Mouse (Mus musculus): ENCODE results near the gene Plekhj1. TPM values are rescaled to one million over a fixed set of nuclear protein-coding genes. Genes with fewer than 3 reads are reported as not detected.

Gene Plekhj1
- total RNA-seq, 2 experiments from 2014 or later = 30.7 to 32.4 TPM

- no peak for DNase-seq
Observed at GRCm38 (mm10) chr10:80779565-80779964, 18.9 kb downstream of the Plekhj1 start.

- DNase-seq = peak in 1 of 2 experiments; percentile 42
Observed at GRCm38 (mm10) chr10:80777123-80777522, 21.3 kb downstream of the Plekhj1 start.

GRCm38 (mm10) chr10:80776358-80776869 is 22.0 kb downstream of the Plekhj1 start:
- no peak for DNase-seq

GRCm38 (mm10) chr10:80775731-80776130 is 22.7 kb downstream of the Plekhj1 start:
- DNase-seq = no peak

GRCm38 (mm10) chr10:80774981-80775380 is 23.4 kb downstream of the Plekhj1 start:
- DNase-seq = no peak

DNA sequence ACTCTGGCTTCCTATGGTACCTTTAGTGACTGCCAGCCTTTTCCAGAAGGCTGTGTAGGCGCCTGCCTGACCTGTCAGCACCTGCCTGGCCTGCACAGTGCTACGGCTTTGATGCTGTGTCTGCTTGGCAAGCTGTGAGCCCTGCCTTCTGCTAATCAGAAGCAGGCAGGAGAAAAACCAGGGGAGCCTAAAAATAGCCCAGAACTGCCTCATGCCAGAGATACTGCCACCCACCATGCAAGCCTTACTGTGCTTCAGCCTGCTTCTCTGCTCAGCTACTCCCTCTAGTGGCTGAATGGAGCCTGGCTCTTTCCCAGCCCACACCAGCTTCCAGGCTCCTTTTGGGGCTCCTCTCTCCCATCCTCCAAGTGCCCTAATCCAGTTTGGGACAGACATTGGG is 23.9 kb downstream of the Plekhj1 start:
- peak; percentile 90 for DNase-seq

DNA sequence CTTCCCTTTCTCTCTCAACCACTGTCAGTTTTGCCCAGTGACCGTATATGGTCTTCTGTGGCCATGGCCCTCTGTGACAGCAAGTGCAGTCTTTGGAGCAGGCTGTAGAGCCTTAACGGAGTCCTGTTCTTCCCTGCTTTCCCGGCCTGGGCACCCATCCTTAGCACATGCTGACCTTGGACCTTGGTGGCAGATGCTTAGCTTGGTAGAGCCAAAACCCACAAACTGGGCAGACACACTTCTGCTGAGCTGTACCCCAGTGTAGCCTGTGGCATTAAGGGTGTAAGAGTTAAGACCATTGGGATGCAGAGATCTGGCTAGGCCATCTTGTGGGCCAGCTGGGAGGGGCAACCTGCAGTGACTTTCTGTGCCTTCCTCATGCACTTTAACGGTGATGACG is 24.6 kb downstream of the Plekhj1 start:
- no peak for DNase-seq

DNA sequence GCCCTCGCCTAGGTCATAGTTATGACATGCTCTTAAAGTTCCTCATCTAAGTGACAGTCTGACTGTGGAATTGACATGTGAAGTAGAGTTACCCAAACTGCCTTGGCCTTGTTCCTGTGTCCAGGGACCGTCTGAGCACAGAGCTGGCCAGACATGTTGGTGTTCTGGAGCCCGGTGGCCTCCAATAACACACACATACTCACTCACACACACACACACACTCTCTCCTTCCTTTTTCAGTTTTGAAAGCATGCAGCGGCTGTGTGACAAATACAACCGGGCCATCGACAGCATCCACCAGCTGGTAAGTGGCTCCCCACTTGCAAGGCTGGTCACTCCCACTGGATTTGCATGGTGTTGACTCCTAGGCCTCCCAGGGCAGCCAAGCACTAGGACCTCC is 30.1 kb downstream of the Plekhj1 start:
- no peak for DNase-seq

GRCm38 (mm10) chr10:80766161-80766815 is 32.1 kb downstream of the Plekhj1 start:
- DNase-seq = peak in 1 of 2 experiments; percentile 45

- DNase-seq = no peak
Observed at GRCm38 (mm10) chr10:80765746-80766145, 32.7 kb downstream of the Plekhj1 start.

DNA sequence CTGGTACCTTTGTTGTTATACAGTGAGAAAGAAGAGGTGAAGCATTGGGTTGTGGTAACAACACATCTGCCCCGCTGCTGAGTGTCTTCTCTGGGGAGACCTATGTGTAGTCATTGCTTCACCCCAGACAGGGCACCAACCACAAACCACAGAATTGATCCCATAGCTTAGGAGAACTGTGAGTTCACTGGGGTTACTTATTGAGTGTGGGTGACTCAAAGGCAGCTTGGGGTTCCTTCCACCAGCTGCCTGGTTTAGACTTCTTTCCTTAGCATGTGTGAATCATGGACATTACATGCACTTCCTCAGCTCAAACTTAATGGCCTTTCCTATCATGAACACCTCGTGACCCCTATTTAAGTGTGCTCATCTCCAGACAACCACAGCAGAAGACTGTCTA is 34.9 kb downstream of the Plekhj1 start:
- no peak for DNase-seq

DNA sequence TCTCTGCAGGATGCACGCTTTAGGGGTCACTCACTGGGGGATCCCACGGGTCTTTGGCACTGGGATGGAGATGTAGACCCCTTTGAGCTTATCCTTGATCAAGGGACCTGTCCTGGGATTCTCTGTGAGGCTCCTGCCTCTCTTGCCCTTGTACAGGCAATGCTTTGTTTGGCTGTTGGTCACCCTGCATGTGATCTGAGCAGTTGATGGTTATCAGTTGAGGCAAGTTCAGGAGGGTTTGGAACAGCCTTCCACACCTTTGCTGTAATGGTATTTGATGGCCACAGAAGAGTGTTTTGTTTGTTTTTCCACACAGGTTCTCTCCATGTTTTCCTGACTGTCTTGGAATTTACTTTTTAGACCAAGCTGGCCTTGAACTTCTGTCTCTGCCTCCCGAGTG is 36.6 kb downstream of the Plekhj1 start:
- DNase-seq = no peak

- DNase-seq = no peak
Observed at GRCm38 (mm10) chr10:80760596-80761524, 37.6 kb downstream of the Plekhj1 start.

DNA sequence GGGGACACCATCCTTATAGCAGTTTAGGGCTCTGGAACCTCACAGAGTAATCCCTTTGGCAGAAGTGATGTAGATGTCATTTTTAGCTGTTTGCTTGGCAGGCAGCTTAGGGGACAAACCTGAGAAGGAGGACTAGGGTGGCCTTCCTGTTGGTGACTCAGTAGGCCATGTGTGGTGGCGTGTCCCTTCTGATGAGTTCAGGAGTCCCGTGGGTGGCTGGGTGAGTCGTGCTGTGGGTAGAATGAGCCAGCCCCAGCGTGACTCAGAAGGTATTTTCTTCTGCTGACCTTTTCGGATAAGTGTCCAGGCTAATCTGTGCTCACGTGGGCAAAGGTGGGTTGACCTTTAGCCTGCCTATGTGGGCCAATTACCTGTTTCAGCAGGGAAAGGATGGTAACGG is 39.8 kb downstream of the Plekhj1 start:
- no peak for DNase-seq

GRCm38 (mm10) chr10:80757717-80758116 is 40.7 kb downstream of the Plekhj1 start:
- peak; percentile 86 to 93 for DNase-seq

DNA sequence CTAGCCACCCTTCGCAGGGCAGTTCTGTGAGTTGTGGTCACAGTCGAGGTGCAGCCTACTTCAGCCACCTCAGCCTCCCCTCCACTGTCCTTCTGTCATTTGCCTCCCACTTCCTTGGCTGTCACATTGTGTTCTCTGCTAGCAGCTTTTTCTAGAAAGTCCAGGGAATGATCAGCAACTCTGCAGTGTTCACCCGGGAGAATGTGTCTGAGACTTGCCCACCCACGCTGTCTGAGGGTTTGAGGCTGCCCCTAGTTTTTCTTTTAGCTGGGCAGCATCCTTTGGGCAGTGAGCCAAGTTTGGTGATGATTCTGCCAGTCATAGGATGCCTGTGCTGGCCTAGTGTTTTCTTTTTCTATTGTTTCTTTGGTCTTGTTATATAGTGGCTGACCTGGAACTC is 41.5 kb downstream of the Plekhj1 start:
- DNase-seq = no peak

DNA sequence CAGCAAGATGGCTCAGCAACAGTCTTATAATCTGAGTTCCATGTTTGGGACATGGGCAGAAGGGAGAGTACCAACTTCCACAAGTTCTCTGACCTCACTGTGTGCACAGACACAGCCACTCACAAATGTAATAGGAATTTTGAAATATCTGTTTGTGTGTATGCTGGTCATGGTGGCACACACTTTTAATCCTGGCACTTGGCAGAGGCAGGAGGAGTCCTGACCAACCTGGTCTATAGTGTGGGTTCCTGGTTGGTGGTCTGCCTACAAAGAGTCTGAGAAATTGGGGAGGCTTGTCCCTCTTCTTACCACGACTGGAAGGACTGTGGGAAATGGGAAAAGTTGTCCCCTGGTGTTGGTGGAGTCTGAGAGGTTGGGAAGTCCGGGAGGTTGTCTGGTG is 41.9 kb downstream of the Plekhj1 start:
- no peak for DNase-seq

- no peak for DNase-seq
Observed at GRCm38 (mm10) chr10:80756099-80756498, 42.3 kb downstream of the Plekhj1 start.

DNA sequence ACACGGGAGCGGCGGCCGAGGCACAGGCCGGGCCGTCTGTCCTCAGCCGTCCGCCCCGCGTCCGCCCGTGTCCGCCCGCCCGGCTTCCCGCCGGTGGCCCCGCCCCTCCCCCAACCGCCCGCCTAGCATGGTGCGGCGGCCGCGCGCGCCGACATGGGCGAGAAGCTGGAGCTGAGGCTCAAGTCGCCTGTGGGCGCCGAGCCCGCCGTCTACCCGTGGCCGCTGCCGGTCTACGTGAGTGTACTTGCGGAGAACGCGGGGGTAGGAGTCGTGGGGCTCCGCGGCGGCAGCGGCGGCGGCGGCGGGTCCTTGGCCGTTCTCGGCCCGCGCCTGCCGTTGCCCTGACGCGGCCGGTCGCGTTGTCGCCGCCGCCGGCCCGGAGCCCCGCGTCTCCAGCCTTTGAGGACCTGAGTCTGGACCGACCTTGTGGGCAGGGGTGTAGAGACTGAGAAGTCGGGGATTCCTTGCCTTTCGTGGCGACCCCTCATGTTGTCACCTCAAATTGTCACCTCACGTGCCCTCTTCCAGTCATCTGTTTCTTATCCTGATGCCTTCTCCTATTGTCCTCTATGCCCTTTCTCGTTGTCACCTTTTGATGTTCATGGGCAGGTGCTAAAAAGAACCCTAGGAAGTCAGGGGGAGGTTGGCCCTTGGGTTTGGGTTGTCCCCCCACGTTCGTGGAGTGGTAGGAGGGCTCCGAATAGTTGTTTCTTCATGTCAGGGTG is 43.0 kb downstream of the Plekhj1 start:
- DNase-seq = peak in 1 of 2 experiments; percentile 46

DNA sequence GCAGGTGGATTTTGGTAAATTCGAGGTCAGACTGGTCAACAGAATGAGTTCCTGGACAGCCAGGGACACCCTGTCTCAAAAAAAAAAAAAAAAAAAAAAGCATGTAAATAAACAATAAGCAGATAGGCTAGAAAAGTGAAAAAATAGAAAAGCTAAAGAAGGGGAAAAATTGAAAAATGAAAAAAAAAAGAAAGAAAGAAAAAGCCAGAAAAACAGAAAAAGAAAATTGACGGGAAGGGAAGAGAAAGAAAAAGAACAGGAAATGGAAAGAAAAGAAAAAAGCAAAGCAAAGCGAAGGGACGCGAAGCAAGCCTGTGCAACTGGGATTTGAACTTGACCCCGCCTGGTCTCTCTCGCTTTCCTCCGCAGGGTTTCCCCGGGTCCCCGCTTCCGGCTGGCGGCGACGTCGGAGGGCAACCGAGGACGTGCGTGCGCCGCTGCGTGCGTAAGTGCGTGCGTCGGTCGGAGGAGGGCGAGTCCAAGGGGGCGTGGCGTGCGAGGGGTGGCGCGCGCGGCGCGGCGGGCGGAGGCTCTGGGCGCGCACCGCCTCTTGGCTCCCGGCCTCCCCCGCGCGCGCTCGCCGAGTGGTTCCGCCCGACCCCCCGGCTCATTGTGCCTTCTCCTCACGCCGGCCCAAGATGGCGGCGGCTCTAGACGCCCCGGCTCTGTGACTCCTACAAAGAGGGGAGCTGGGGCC is 43.7 kb downstream of the Plekhj1 start, which contains the start of gene Dot1l:
TSS of gene Dot1l (plus strand) at position 613 of the 697 bp plus-strand sequence.
- DNase-seq = peak; percentile 97 to 99

GRCm38 (mm10) chr10:80752079-80752625 is 46.3 kb downstream of the Plekhj1 start:
- DNase-seq = peak; percentile 81 to 88

Data from heart, adult 18-20 months (tissue).